Mouse (Mus musculus) cerebellum, adult 9-10 months (tissue): Measurements from ENCODE around the gene Synj1.

Experiments
- DNase-seq: peaks from one replicate; pipeline ENCODE4 v3.0.0; 2022

Gene Synj1

GRCm38 (mm10) chr16:91011021-91011683, at the start of gene Synj1:
TSS of gene Synj1 (minus strand) at chr16:91011308.
- DNase-seq = peak; percentile 92

DNA sequence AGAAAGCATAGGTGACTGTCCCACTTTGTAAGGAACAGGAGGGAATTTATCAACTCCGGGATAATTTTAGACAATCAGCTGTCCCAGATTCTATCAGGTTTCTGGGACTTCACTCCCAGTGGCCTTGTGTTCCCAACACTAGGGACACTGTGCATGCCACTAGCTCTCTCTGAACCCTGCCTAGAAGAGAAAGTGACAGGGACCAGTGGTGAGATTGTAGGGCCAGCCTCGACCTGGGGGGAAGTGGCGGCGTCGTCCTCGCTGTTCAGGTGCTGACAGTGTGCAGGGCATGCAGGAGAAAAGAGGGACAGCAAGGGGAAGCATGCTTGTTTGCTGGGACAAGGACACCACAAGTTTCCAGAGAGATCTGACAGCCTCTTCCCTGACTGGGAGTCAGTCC, 46.6 kb upstream of the Synj1 start:
- no peak for DNase-seq

GRCm38 (mm10) chr16:91057261-91057660, 46.2 kb upstream of the Synj1 start:
- DNase-seq = no peak

DNA sequence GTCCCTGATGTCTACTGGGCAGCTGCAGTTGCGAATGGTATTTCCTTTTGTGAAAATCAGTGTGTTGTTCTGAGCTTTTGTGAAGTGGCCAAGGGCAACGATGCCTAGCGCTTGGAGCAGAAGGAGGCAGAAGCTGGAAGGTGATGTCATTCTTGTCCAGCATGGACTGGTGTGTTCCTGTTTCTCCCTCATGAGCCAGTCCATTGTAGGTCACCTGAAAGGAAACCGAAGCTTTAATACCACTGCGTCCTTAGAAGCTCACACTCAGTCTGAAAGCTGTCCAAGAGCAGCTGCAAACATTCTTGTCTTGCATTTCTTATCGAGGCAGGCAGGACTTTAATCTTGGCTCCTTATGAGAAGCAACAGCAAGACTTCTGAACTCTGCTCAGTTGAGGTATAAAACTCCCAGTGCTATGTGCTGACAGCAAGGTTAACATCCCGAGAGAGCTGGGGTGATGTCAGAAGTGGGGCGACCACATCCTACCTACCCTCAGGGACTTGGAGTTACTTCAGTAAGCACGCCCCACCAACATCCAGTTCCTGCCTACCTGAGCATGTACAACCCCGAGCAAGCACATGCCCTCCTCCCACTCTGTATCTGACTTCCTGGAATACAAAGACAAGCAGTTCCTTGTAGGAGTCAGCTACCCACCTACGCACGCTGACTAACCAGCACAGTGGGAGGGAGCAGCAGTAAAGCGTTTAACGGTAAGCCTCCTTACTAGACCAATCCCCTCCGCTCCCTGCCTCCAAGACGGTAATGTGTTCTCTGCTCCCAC, 45.1 kb upstream of the Synj1 start:
- DNase-seq = no peak

DNA sequence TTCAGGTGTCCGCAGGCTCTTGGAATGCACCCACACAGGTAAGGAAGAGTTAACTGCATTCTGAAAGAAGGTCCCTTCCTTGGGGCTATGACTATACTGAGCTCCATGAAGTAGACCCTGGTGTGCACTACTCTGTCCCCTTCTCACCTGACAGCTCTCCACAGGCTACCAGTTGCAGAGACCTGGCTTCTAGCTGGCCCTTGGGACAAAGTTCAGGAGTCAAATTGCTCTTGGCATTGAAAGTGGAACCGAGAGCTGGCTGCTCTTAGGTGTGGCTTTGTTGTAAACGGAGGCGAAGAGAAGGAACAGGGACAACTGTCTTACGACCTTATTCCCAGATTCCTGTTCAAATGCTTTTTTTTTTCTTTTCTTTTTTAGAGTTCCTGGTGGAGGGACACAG, 44.0 kb upstream of the Synj1 start:
- DNase-seq = no peak

- no peak for DNase-seq
These were observed 42.5 kb upstream of the Synj1 start for GRCm38 (mm10) chr16:91053599-91053998.

DNA sequence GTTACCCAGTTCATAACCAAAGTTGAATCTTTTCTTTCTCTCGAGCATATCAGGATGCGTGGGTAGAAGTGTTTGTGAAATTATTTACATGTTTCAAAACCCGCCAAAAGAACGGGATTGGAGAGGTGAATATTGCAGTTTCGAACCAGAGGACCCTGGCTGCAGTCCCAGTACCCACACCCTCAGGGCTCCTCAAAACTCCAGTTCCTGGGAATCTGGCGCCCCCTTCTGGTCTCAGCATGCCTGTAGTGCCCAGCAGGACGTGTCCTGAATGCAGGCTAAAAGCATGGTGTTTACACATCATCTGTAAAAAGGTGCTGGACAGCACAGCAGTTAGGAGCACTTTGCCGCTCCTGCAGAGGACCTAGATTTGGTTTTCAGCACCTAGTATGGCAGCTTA, 34.4 kb upstream of the Synj1 start:
- peak; percentile 67 for DNase-seq

DNA sequence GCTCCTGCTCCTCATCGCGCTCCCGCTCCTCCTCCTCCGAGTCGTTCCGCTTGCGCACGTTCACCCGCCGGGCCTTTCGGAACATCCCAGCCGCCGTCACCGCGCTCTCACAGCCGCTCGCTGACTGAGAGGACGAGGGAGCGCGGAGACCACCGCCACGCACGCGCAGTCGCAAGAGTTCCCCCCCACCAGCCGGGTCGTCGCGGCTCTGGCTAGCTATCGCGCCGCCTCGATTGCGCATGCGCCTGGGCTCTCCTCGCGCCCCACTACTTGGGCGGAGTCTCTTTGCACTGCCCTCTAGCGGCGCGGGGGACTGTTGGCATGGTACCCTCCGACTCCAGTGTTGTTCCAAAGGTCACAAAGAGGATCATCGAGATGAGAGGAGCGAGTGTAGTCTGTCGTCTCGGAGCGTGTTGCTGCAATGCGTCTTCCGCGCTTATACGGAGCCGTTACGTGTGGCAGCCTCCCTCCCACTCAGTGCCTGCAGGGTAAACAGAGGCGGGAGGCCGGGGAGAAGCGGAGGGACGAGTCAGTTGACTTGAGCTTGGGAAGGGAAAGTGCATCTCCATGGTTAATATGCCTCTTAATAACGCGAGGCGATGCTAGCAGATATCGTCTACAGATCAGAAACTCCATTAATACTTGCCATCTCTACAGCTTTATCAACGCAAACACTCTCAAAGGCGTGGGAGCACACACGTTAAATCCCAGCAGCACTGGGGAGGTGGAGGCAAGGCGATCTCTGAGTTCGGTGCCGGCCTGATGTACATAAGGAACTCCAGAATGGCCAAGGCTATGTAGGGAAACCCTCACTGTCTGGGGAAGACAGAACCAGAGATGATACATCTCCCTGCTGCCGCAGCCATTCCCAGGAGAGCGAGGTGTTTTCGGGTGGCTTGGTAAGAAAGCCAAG, 33.4 kb upstream of the Synj1 start, which contains the start of gene Paxbp1:
Paxbp1 (minus strand) TSS at position 274 of the 913 bp plus-strand sequence.
- DNase-seq = peak; percentile 100

- DNase-seq = peak; percentile 56
These were observed 32.5 kb upstream of the Synj1 start for GRCm38 (mm10) chr16:91043461-91044248.

GRCm38 (mm10) chr16:91042640-91043039, 31.5 kb upstream of the Synj1 start:
- no peak for DNase-seq

DNA sequence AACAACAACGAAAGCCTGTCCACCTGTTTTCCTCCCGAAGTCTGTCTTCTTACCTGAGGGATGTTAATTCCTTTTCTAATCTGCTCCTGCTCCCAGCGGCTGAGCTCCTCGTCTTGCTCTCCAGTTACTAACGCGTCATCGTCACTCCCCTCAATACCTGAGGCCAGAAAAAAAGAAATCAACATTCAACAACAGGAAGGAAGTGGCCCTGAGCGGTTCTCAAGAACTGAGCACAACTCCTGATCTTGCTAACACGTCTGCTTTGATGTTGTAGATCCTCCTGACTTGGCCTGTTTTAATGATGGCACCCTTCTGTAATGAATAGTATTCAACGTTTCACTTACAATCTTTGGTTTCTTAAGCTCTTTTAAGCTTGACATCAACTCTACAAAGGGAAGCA, 24.8 kb upstream of the Synj1 start:
- no peak for DNase-seq

DNA sequence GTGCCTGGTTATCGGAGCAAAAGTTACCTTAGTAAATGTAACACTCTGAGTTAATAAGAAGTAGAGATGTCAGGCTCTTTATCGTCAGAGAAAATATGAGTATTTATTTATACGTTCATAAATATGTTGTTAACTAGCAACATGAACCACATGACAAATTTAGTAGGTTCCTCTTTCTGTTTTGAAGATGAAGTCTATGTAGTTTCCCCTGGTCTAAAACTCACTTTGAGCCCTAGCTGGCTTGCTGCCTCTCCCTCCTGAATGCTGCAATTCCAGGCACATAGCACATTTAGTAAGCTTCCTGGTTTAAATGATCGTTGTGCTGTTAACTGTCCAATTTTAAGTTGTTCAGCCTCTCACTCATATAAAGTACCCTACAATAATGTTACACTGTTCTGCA, 19.6 kb upstream of the Synj1 start:
- no peak for DNase-seq

DNA sequence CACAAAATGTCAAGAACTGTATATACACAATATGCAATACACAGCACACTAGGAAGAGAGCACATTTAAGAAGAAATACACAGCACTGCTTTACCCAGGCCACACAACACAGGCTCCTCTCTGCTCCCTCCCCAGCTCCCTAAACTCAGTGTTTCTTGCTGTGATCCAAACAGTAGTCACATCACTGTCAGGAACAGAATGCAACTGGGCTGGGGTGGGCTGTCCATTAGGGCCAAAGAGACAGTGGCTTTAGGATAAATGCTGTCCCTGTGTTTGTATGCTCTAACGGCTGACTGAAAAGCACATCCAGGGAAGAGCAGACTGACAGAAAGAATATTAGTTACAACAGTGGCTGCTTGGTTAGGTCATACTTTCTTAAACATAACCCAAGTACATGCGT, 18.8 kb upstream of the Synj1 start:
- DNase-seq = no peak

DNA sequence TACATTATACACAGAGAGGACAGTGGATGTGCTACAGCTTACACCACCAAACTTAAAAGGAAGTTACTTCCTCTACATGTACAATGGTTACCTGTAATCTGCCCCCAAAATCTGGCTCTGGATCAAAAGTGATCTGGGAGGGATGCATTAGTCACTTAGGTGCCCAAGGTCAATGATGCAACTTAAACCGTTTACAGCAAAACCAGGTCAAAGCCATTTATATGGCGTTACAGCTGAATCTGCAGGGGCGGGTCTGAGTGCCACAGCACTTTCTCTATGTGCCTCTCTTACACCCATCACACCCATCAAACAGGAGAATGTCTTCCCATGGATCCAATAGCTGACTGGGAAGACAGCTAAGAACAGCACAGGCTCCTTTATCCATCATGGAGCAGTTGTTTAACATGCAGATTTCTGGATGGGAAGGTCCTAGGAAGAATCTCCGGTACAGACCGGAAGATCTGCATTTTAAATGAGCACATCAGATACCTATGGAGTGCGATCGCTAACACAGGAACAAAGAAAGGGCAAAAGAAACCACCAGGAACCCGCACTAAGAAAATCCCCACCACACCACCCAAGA, 18.1 kb upstream of the Synj1 start:
- DNase-seq = no peak

DNA sequence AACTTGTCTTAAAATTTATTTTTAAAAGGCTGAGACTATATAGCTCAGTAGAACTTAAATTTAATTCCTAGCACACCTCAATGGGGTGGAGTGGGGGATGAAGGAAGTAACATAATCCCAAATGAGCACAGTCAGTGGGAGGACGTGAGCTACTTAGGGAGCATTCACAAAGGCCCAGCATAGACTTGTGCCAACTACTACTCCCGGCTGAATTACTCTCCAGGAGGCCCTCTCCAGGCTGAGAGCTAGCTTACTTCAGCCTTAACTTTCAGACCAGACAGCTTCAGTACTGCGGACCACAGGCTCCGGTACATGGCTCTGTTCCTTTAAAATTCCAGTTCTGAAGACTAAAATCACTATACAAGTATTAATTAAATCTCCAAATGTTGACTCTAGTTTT, 15.2 kb upstream of the Synj1 start:
- no peak for DNase-seq

DNA sequence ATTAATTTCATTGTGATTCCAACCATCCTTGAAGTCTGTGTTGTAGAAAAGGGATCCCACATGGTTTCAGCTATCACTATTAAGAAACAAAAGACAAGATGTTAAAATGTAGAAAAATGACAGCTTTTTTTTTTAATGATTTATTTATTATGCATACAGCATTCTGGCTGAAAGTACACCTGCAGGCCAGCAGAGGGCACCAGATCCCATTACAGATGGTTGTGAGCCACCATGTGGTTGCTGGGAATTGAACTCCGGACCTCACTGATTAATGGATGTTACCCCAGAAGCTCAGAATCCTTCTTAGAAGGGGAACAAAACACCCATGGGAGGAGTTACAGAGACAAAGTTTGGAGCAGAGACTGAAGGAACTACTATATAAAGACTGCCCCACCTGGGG, 12.3 kb upstream of the Synj1 start:
- no peak for DNase-seq

- DNase-seq = no peak
These were observed 9.9 kb upstream of the Synj1 start for GRCm38 (mm10) chr16:91020842-91021483.

GRCm38 (mm10) chr16:91019476-91019875, 8.4 kb upstream of the Synj1 start:
- DNase-seq = no peak

- DNase-seq = no peak
These were observed 4.7 kb upstream of the Synj1 start for GRCm38 (mm10) chr16:91015761-91016160.

DNA sequence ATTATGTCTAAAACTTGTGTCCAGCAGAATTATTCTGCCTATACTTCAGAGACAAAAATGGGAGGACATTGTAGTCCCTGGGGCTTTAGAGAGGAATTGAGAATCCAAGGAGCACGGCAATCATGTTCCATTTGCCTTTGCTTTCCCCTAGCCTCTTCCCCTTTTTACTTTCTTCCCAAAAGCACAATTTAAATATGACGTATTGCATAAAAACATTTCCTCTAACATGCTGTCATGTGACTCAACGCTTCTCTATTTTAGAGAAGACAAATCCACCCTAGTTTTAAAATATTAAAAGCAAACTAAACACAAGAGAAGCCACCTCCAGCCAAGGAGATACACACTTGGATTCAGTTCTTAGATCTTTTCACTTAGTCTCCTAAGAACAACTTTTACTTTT, 739 bp upstream of the Synj1 start:
- DNase-seq = no peak

DNA sequence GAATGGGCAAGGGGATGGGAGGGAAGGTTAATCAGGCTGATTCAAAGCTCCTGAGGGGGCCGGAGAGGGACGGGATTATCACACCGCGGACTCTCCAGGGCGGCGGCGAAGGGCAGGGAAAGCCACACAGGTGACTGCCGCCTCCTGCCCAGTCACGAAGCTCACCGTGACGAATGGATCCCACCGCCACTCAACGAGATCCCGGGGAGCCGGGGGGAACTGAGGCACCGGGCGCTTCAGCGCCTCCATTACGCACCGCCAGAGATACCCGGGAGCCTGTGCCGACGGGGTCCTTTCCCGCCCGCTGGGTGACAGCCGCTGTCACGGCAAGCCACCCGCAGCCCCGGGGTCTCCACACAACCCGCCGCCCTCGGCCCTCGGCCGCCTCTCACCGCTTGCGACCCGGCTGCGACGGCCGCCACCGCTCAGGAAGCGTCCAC, 507 bp downstream of the Synj1 start:
- DNase-seq = peak; percentile 69
